Mouse (Mus musculus) embryonic facial prominence, embryonic 13.5 days (tissue): Measurements from ENCODE around the gene Slc22a14. TPM values are rescaled to one million over a fixed set of nuclear protein-coding genes. Genes with fewer than 3 reads are reported as not detected.

Experiments used
- ATAC-seq: fragments of 200-750 bp; cut with Nextera tagmentation; 2 replicates; pipeline ENCODE4 v1.8.0; 2017; ENCODE audit warnings: low read depth; ENCODE audit not compliant: insufficient number of reproducible peaks, insufficient read depth, low FRiP score, low TSS enrichment
- H3K27ac ChIP-seq: fragments of 300-500 bp; sonication (generic); 2 replicates; pipeline ENCODE4 v1.5.1; 2015; ENCODE audit warnings: moderate library complexity, mild to moderate bottlenecking, inconsistent platforms
- H3K27me3 ChIP-seq: fragments of 300-500 bp; sonication (generic); 2 replicates; pipeline ENCODE4 v1.6.1; 2015; ENCODE audit warnings: mild to moderate bottlenecking, inconsistent platforms
- H3K36me3 ChIP-seq: fragments of 300-500 bp; sonication (generic); 2 replicates; pipeline ENCODE4 v1.6.1; 2015; ENCODE audit warnings: mild to moderate bottlenecking, inconsistent platforms
- H3K4me1 ChIP-seq: fragments of 300-500 bp; sonication (generic); 2 replicates; pipeline ENCODE4 v1.6.1; 2015; ENCODE audit warnings: inconsistent platforms
- H3K4me2 ChIP-seq: fragments of 300-500 bp; sonication (generic); 2 replicates; pipeline ENCODE4 v1.6.1; 2015; ENCODE audit warnings: moderate library complexity, mild to moderate bottlenecking, inconsistent platforms
- H3K4me3 ChIP-seq: fragments of 300-500 bp; sonication (generic); 2 replicates; pipeline ENCODE4 v1.5.1; 2015; ENCODE audit warnings: mild to moderate bottlenecking, inconsistent platforms
- H3K9ac ChIP-seq: fragments of 300-500 bp; sonication (generic); 2 replicates; pipeline ENCODE4 v1.6.1; 2015; ENCODE audit warnings: mild to moderate bottlenecking, inconsistent platforms
- H3K9me3 ChIP-seq: fragments of 300-500 bp; sonication (generic); 2 replicates; pipeline ENCODE4 v1.6.1; 2016; ENCODE audit warnings: inconsistent platforms
- WGBS: fragments of 180-500 bp; shearing (Covaris S2); methylation state at CpG from one replicate; pipeline ENCODE4 v1.1.7; 2015; ENCODE audit warnings: mixed read lengths; 5-methylcytosine and 5-hydroxymethylcytosine counted together
- polyA plus RNA-seq: library from polyadenylated mRNA; unstranded; fragments of >200 nt; fragmentation: Nextera tagmentation; extraction: Ambion mirVana; gene quantifications from 2 replicates; pipeline ENCODE4 v1.2.1, GENCODE M21; 2015

Slc22a14 gene
- polyA plus RNA-seq, result not detected in 2 replicates

- no peak within 1 kb of the TSS for H3K4me3 ChIP-seq
- H3K27ac ChIP-seq, result no peak within 1 kb of the TSS
- WGBS, result 68% methylated on average over 7 of the region's 7 CpGs
- H3K27me3 ChIP-seq, result no peaks in the 10 kb centered on the region
- H3K36me3 ChIP-seq, result peaks cover 17% of the 10 kb centered on the region
- no peak for ATAC-seq
- H3K9ac ChIP-seq, result no peak within 1 kb of the TSS
- no peaks in the 10 kb centered on the region for H3K9me3 ChIP-seq
- H3K4me2 ChIP-seq, result no peak within 1 kb of the TSS
- peaks cover 7% of the 10 kb centered on the region for H3K4me1 ChIP-seq
Measured at GRCm38 (mm10) chr9:119365284-119365683, at the start of gene Slc22a14. Gene Slc22a14, minus strand, starts transcription at chr9:119365553.

GRCm38 (mm10) chr9:119409864-119410263 is 44.5 kb upstream of the Slc22a14 start:
- Histone ChIP-seq H3K36me3 (peaks cover 29% of the 10 kb centered on the region), H3K4me1 (peaks cover 25% of the 10 kb centered on the region), H3K4me3 (no peak overlapping the region), H3K27me3 (no peaks in the 10 kb centered on the region), H3K4me2 (no peak overlapping the region), H3K9ac (no peak overlapping the region), H3K27ac (no peak overlapping the region), H3K9me3 (peaks cover 21% of the 10 kb centered on the region)
- ATAC-seq, result no peak
- WGBS, result 52% methylated on average over 5 of the region's 5 CpGs

- no peak overlapping the region; the same call in 1 of the 2 replicates for H3K27ac ChIP-seq
- no peak overlapping the region for H3K4me3 ChIP-seq
- H3K9me3 ChIP-seq, result peaks cover 21% of the 10 kb centered on the region
- peaks cover 29% of the 10 kb centered on the region for H3K36me3 ChIP-seq
- peaks cover 31% of the 10 kb centered on the region for H3K4me1 ChIP-seq
- 78% methylated on average over 11 of the region's 11 CpGs for WGBS
- H3K4me2 ChIP-seq, result no peak overlapping the region
- H3K9ac ChIP-seq, result no peak overlapping the region
- no peaks in the 10 kb centered on the region for H3K27me3 ChIP-seq
- no peak for ATAC-seq
Measured at GRCm38 (mm10) chr9:119408898-119409664, 43.7 kb upstream of the Slc22a14 start.

- Histone ChIP-seq H3K27me3 (no peaks in the 10 kb centered on the region), H3K4me2 (no peak overlapping the region), H3K36me3 (peaks cover 23% of the 10 kb centered on the region), H3K9me3 (peaks cover 15% of the 10 kb centered on the region), H3K4me3 (no peak overlapping the region), H3K4me1 (peaks cover 38% of the 10 kb centered on the region), H3K27ac (0 out of 2 replicates have a peak overlapping the region, but pooled peaks have one; percentile 16), H3K9ac (no peak overlapping the region)
- ATAC-seq, result no peak
- WGBS, result 59% methylated on average over 15 of the region's 15 CpGs
Measured at GRCm38 (mm10) chr9:119407884-119408283, 42.5 kb upstream of the Slc22a14 start.

- ATAC-seq, result no peak
- H3K4me2 ChIP-seq, result peak overlapping the region; percentile 96
- H3K9me3 ChIP-seq, result no peaks in the 10 kb centered on the region
- H3K27me3 ChIP-seq, result no peaks in the 10 kb centered on the region
- H3K36me3 ChIP-seq, result 0 out of 2 replicates have a peak, but pooled peaks cover 4% of the 10 kb centered on the region
- H3K27ac ChIP-seq, result no peak overlapping the region
- H3K4me3 ChIP-seq, result peak overlapping the region; percentile 93
- H3K4me1 ChIP-seq, result peaks cover 42% of the 10 kb centered on the region
- 63% methylated on average over 5 of the region's 5 CpGs for WGBS
- H3K9ac ChIP-seq, result peak overlapping the region; percentile 98
Measured at GRCm38 (mm10) chr9:119404090-119404489, 38.7 kb upstream of the Slc22a14 start.

GRCm38 (mm10) chr9:119403236-119403641 is 37.9 kb upstream of the Slc22a14 start:
- H3K4me1 ChIP-seq, result peaks cover 33% of the 10 kb centered on the region
- H3K9me3 ChIP-seq, result no peaks in the 10 kb centered on the region
- peak overlapping the region; percentile 93 for H3K4me3 ChIP-seq
- H3K4me2 ChIP-seq, result peak overlapping the region; percentile 96
- 0% methylated on average over 26 of the region's 26 CpGs for WGBS
- H3K27ac ChIP-seq, result peak overlapping the region; percentile 98
- no peak for ATAC-seq
- no peaks in the 10 kb centered on the region for H3K27me3 ChIP-seq
- 0 out of 2 replicates have a peak, but pooled peaks cover 4% of the 10 kb centered on the region for H3K36me3 ChIP-seq
- H3K9ac ChIP-seq, result peak overlapping the region; percentile 98

- H3K4me1 ChIP-seq, result peaks cover 26% of the 10 kb centered on the region
- peak overlapping the region; percentile 96 for H3K4me2 ChIP-seq
- no peaks in the 10 kb centered on the region for H3K27me3 ChIP-seq
- peak; percentile 44 for ATAC-seq
- peak overlapping the region; percentile 93 for H3K4me3 ChIP-seq
- H3K9me3 ChIP-seq, result no peaks in the 10 kb centered on the region
- H3K36me3 ChIP-seq, result 0 out of 2 replicates have a peak, but pooled peaks cover 4% of the 10 kb centered on the region
- peak overlapping the region; percentile 98 for H3K27ac ChIP-seq
- H3K9ac ChIP-seq, result peak overlapping the region; percentile 98
- WGBS, result under 1% methylated on average over 118 of the region's 127 CpGs
Measured at GRCm38 (mm10) chr9:119402253-119403235, 37.2 kb upstream of the Slc22a14 start.

- Histone ChIP-seq H3K36me3 (0 out of 2 replicates have a peak, but pooled peaks cover 4% of the 10 kb centered on the region), H3K4me3 (peak within 1 kb of the TSS; percentile 93), H3K9me3 (no peaks in the 10 kb centered on the region), H3K27ac (peak within 1 kb of the TSS; percentile 98), H3K4me1 (peaks cover 23% of the 10 kb centered on the region), H3K4me2 (peak within 1 kb of the TSS; percentile 96), H3K27me3 (no peaks in the 10 kb centered on the region), H3K9ac (peak within 1 kb of the TSS; percentile 98)
- ATAC-seq, result peak; percentile 94
- 0% methylated on average over 18 of the region's 32 CpGs for WGBS
Measured at GRCm38 (mm10) chr9:119401801-119402214, 36.5 kb upstream of the Slc22a14 start, which contains the start of gene Acvr2b. Gene Acvr2b, plus strand, starts transcription at chr9:119402118.

GRCm38 (mm10) chr9:119401351-119401750 is 36.0 kb upstream of the Slc22a14 start:
- no peak overlapping the region for H3K27ac ChIP-seq
- H3K4me2 ChIP-seq, result peak overlapping the region; percentile 96
- H3K9ac ChIP-seq, result peak overlapping the region; percentile 98
- peaks cover 23% of the 10 kb centered on the region for H3K4me1 ChIP-seq
- H3K36me3 ChIP-seq, result 0 out of 2 replicates have a peak, but pooled peaks cover 4% of the 10 kb centered on the region
- 0 out of 2 replicates have a peak, but pooled peaks have one; percentile 1 for ATAC-seq
- WGBS, result 6% methylated on average over 7 of the region's 7 CpGs
- H3K9me3 ChIP-seq, result no peaks in the 10 kb centered on the region
- H3K4me3 ChIP-seq, result peak overlapping the region; percentile 93
- no peaks in the 10 kb centered on the region for H3K27me3 ChIP-seq

GRCm38 (mm10) chr9:119394808-119395207 is 29.5 kb upstream of the Slc22a14 start:
- Histone ChIP-seq H3K9ac (no peak overlapping the region), H3K27ac (no peak overlapping the region), H3K36me3 (peaks cover 5% of the 10 kb centered on the region; the same call in 1 of the 2 replicates), H3K9me3 (no peaks in the 10 kb centered on the region), H3K27me3 (no peaks in the 10 kb centered on the region), H3K4me1 (no peaks in the 10 kb centered on the region), H3K4me2 (no peak overlapping the region), H3K4me3 (no peak overlapping the region)
- 82% methylated on average over 1 of the region's 1 CpGs for WGBS
- no peak for ATAC-seq

- H3K36me3 ChIP-seq, result peaks cover 6% of the 10 kb centered on the region
- no peak overlapping the region for H3K4me3 ChIP-seq
- 88% methylated on average over 2 of the region's 2 CpGs for WGBS
- no peak overlapping the region for H3K4me2 ChIP-seq
- no peak overlapping the region for H3K9ac ChIP-seq
- H3K4me1 ChIP-seq, result no peaks in the 10 kb centered on the region
- no peaks in the 10 kb centered on the region for H3K9me3 ChIP-seq
- no peaks in the 10 kb centered on the region for H3K27me3 ChIP-seq
- ATAC-seq, result no peak
- H3K27ac ChIP-seq, result no peak overlapping the region
Measured at GRCm38 (mm10) chr9:119390214-119390613, 24.9 kb upstream of the Slc22a14 start.
